ENCODE assay signal across 9 mouse cellular contexts in genomic region chr11:102939024-102939675, GRCm38 (mm10). TPM values are rescaled to one million over a fixed set of nuclear protein-coding genes. Genes with fewer than 3 reads are reported as not detected.
DNase-seq lines count a peak whose midpoint lies in the region; ATAC-seq lines count a peak whose summit lies in the region.
"Had no signal": no experiment of that assay in that cellular context is flagged by ENCODE, and none has a peak within 500 bp of the region (broad histone marks: within the 10 kb centered on the region; RNA-seq: fewer than 3 reads in every experiment).

No protein-coding gene starts in this region.

- H3K4me3 ChIP-seq in liver, embryonic 11.5 days (ENCODE audit: low read depth, low read length), result no peak overlapping the region
- H3K4me3 ChIP-seq in embryonic facial prominence, embryonic 14.5 days (ENCODE audit: low read depth, low read length), result no peak overlapping the region
- H3K4me3 ChIP-seq in hindbrain, embryonic 14.5 days (replicated peaks; ENCODE audit: low read length), result no peak overlapping the region
- no peak overlapping the region for H3K4me3 ChIP-seq in midbrain, embryonic 15.5 days

- 0 out of 2 replicates have a peak overlapping the region, but pooled peaks have one; percentile 24 for H3K4me2 ChIP-seq in liver, embryonic 11.5 days
- H3K4me2 ChIP-seq in embryonic facial prominence, embryonic 14.5 days (ENCODE audit: low read depth, low read length), result no peak overlapping the region
- 0 out of 2 replicates have a peak overlapping the region, but pooled peaks have one; percentile 9 for H3K4me2 ChIP-seq in hindbrain, embryonic 14.5 days (replicated peaks)
- H3K4me2 ChIP-seq in midbrain, embryonic 15.5 days, result peak overlapping the region; percentile 25; the same call in 1 of the 2 replicates

- 26% methylated on average over 13 of the region's 13 CpGs for WGBS in liver, embryonic 11.5 days
- 32% methylated on average over 13 of the region's 13 CpGs for WGBS in embryonic facial prominence, embryonic 14.5 days
- 34% methylated on average over 13 of the region's 13 CpGs for WGBS in hindbrain, embryonic 14.5 days
- WGBS in midbrain, embryonic 15.5 days, result 41% methylated on average over 13 of the region's 13 CpGs

- ATAC-seq in liver, embryonic 11.5 days (replicated peaks; ENCODE audit: low FRiP score), result no peak
- 0 out of 2 replicates have a peak, but pooled peaks have one; percentile 50 for ATAC-seq in embryonic facial prominence, embryonic 14.5 days (ENCODE audit: low read depth)
- ATAC-seq in hindbrain, embryonic 14.5 days (ENCODE audit: low FRiP score), result no peak
- ATAC-seq in midbrain, embryonic 15.5 days (replicated peaks), result 0 out of 2 replicates have a peak, but pooled peaks have one; percentile 20
- ATAC-seq in monocyte, adult 5-6 weeks (replicated peaks; ENCODE audit: insufficient number of reproducible peaks, low FRiP score, low TSS enrichment, poor library complexity, severe bottlenecking), result no peak

- peaks cover 46% of the 10 kb centered on the region for H3K27me3 ChIP-seq in liver, embryonic 11.5 days (replicated peaks; ENCODE audit: control insufficient read depth, insufficient read depth, low read length)
- H3K27me3 ChIP-seq in embryonic facial prominence, embryonic 14.5 days (replicated peaks; ENCODE audit: control insufficient read depth, insufficient read depth, low read length), result peaks cover 42% of the 10 kb centered on the region
- H3K27me3 ChIP-seq in hindbrain, embryonic 14.5 days (ENCODE audit: control insufficient read depth, insufficient read depth, low read length), result peaks cover 30% of the 10 kb centered on the region
- peaks cover 20% of the 10 kb centered on the region for H3K27me3 ChIP-seq in midbrain, embryonic 15.5 days (replicated peaks)

- H3K36me3 ChIP-seq in liver, embryonic 11.5 days (ENCODE audit: control insufficient read depth, insufficient read depth, low read length), result no peaks in the 10 kb centered on the region
- H3K36me3 ChIP-seq in embryonic facial prominence, embryonic 14.5 days (ENCODE audit: control insufficient read depth, insufficient read depth, low read length), result no peaks in the 10 kb centered on the region
- H3K36me3 ChIP-seq in hindbrain, embryonic 14.5 days (replicated peaks; ENCODE audit: control insufficient read depth, insufficient read depth), result no peaks in the 10 kb centered on the region
- no peaks in the 10 kb centered on the region for H3K36me3 ChIP-seq in midbrain, embryonic 15.5 days (replicated peaks)

- DNase-seq in liver, embryonic 11.5 days (ENCODE audit: low spot score), result no peak
- DNase-seq in liver, result no peak
- no peak for DNase-seq in embryonic facial prominence, embryonic 14.5 days (ENCODE audit: low spot score)
- no peak for DNase-seq in hindbrain, embryonic 14.5 days (ENCODE audit: low spot score)
- DNase-seq in urinary bladder, postnatal 25 days (ENCODE audit: low spot score), result no peak
- DNase-seq: thymus, postnatal 36 days had no signal

- H3K4me1 ChIP-seq in liver, embryonic 11.5 days (replicated peaks; ENCODE audit: control insufficient read depth, insufficient read depth, low read length), result peaks cover 22% of the 10 kb centered on the region
- H3K4me1 ChIP-seq in embryonic facial prominence, embryonic 14.5 days (ENCODE audit: control insufficient read depth, insufficient read depth, low read length), result peaks cover 14% of the 10 kb centered on the region
- H3K4me1 ChIP-seq in hindbrain, embryonic 14.5 days (replicated peaks; ENCODE audit: control insufficient read depth, insufficient read depth, low read length), result peaks cover 24% of the 10 kb centered on the region; the same call in 1 of the 2 replicates
- peaks cover 19% of the 10 kb centered on the region for H3K4me1 ChIP-seq in midbrain, embryonic 15.5 days

- no peak overlapping the region for H3K27ac ChIP-seq in liver, embryonic 11.5 days (ENCODE audit: low read depth, low read length)
- H3K27ac ChIP-seq in embryonic facial prominence, embryonic 14.5 days (replicated peaks; ENCODE audit: low read depth, low read length), result no peak overlapping the region
- H3K27ac ChIP-seq in hindbrain, embryonic 14.5 days, result no peak overlapping the region
- H3K27ac ChIP-seq in midbrain, embryonic 15.5 days, result no peak overlapping the region

- H3K9ac ChIP-seq in liver, embryonic 11.5 days (ENCODE audit: low read depth, low read length), result no peak overlapping the region
- no peak overlapping the region for H3K9ac ChIP-seq in embryonic facial prominence, embryonic 14.5 days (ENCODE audit: low read depth, low read length)
- H3K9ac ChIP-seq in hindbrain, embryonic 14.5 days, result no peak overlapping the region
- H3K9ac ChIP-seq in midbrain, embryonic 15.5 days, result no peak overlapping the region

- H3K9me3 ChIP-seq in liver, embryonic 11.5 days (ENCODE audit: control insufficient read depth, low read length), result no peaks in the 10 kb centered on the region
- H3K9me3 ChIP-seq in embryonic facial prominence, embryonic 14.5 days (ENCODE audit: control insufficient read depth, low read length), result no peaks in the 10 kb centered on the region
- H3K9me3 ChIP-seq in hindbrain, embryonic 14.5 days (ENCODE audit: control insufficient read depth, low read length), result no peaks in the 10 kb centered on the region
- H3K9me3 ChIP-seq in midbrain, embryonic 15.5 days, result no peaks in the 10 kb centered on the region

RNA-seq across cellular contexts. Expression of gene C1ql1, which starts 7.3 kb away (rescaled TPM):
- polyA plus RNA-seq in liver, embryonic 11.5 days (2014; fragmentation: Nextera tagmentation; extraction: Ambion mirVana), result 0.78 and 1.1 TPM in 2 replicates
- polyA plus RNA-seq in embryonic facial prominence, embryonic 14.5 days (2014; fragmentation: Nextera tagmentation; extraction: Ambion mirVana), result 1.8 and 2.7 TPM in 2 replicates
- polyA plus RNA-seq in hindbrain, embryonic 14.5 days (2014; fragmentation: Nextera tagmentation; extraction: Ambion mirVana), result 12.0 and 14.6 TPM in 2 replicates
- polyA plus RNA-seq in midbrain, embryonic 15.5 days (2015; fragmentation: Nextera tagmentation; extraction: Ambion mirVana), result 11.7 and 14.0 TPM in 2 replicates
- total RNA-seq in monocyte, adult 5-6 weeks (2017), result not detected in 3 replicates

RNA-seq across cellular contexts. Expression of gene Kif18b, which starts 14.2 kb away (rescaled TPM):
- 10.3 TPM in 2 replicates for polyA plus RNA-seq in liver, embryonic 11.5 days (2014; fragmentation: Nextera tagmentation; extraction: Ambion mirVana)
- 6.6 and 7.0 TPM in 2 replicates for polyA plus RNA-seq in embryonic facial prominence, embryonic 14.5 days (2014; fragmentation: Nextera tagmentation; extraction: Ambion mirVana)
- polyA plus RNA-seq in hindbrain, embryonic 14.5 days (2014; fragmentation: Nextera tagmentation; extraction: Ambion mirVana), result 0.79 and 1.5 TPM in 2 replicates
- polyA plus RNA-seq in midbrain, embryonic 15.5 days (2015; fragmentation: Nextera tagmentation; extraction: Ambion mirVana), result 1.8 and 2.4 TPM in 2 replicates
- total RNA-seq in monocyte, adult 5-6 weeks (2017), result 0.19 TPM in 1 of 3 replicates, not detected in the others

RNA-seq across cellular contexts. Expression of gene Gfap, which starts 38.4 kb away (rescaled TPM):
- 2.4 and 2.8 TPM in 2 replicates for polyA plus RNA-seq in liver, embryonic 11.5 days (2014; fragmentation: Nextera tagmentation; extraction: Ambion mirVana)
- 0.31 and 0.45 TPM in 2 replicates for polyA plus RNA-seq in embryonic facial prominence, embryonic 14.5 days (2014; fragmentation: Nextera tagmentation; extraction: Ambion mirVana)
- polyA plus RNA-seq in hindbrain, embryonic 14.5 days (2014; fragmentation: Nextera tagmentation; extraction: Ambion mirVana), result 0.66 and 1.9 TPM in 2 replicates
- 0.14 and 0.25 TPM in 2 replicates for polyA plus RNA-seq in midbrain, embryonic 15.5 days (2015; fragmentation: Nextera tagmentation; extraction: Ambion mirVana)
- not detected in 3 replicates for total RNA-seq in monocyte, adult 5-6 weeks (2017)

RNA-seq across cellular contexts. Expression of gene Fam187a, which starts 54.2 kb away (rescaled TPM):
- not detected in 2 replicates for polyA plus RNA-seq in liver, embryonic 11.5 days (2014; fragmentation: Nextera tagmentation; extraction: Ambion mirVana)
- not detected in 2 replicates for polyA plus RNA-seq in embryonic facial prominence, embryonic 14.5 days (2014; fragmentation: Nextera tagmentation; extraction: Ambion mirVana)
- 0.12 TPM in 1 of 2 replicates, not detected in the other for polyA plus RNA-seq in hindbrain, embryonic 14.5 days (2014; fragmentation: Nextera tagmentation; extraction: Ambion mirVana)
- not detected in 2 replicates for polyA plus RNA-seq in midbrain, embryonic 15.5 days (2015; fragmentation: Nextera tagmentation; extraction: Ambion mirVana)
- not detected in 3 replicates for total RNA-seq in monocyte, adult 5-6 weeks (2017)
- total RNA-seq: adrenal gland, postnatal 4 days had no signal

RNA-seq across cellular contexts. Expression of gene Ccdc103, which starts 58.1 kb away (rescaled TPM):
- 0.78 and 1.1 TPM in 2 replicates for polyA plus RNA-seq in liver, embryonic 11.5 days (2014; fragmentation: Nextera tagmentation; extraction: Ambion mirVana)
- 1.0 and 2.3 TPM in 2 replicates for polyA plus RNA-seq in embryonic facial prominence, embryonic 14.5 days (2014; fragmentation: Nextera tagmentation; extraction: Ambion mirVana)
- polyA plus RNA-seq in hindbrain, embryonic 14.5 days (2014; fragmentation: Nextera tagmentation; extraction: Ambion mirVana), result 2.2 and 2.8 TPM in 2 replicates
- polyA plus RNA-seq in midbrain, embryonic 15.5 days (2015; fragmentation: Nextera tagmentation; extraction: Ambion mirVana), result 2.0 and 2.2 TPM in 2 replicates
- total RNA-seq in monocyte, adult 5-6 weeks (2017), result not detected in 3 replicates

Comparison
In these comparisons a context has a peak if more than half of its experiments do, and no peak if none do; other contexts are left out.
1. ATAC-seq: peak in embryonic facial prominence, embryonic 14.5 days (single experiment) and midbrain, embryonic 15.5 days (single experiment); none in liver, embryonic 11.5 days (single experiment), hindbrain, embryonic 14.5 days (single experiment) and monocyte, adult 5-6 weeks (single experiment).